Mouse (Mus musculus): ENCODE measurements around the gene Sbno1. TPM values are rescaled to one million over a fixed set of nuclear protein-coding genes. Genes with fewer than 3 reads are reported as not detected.
"Not testable (repeated sequence)": the region's sequence is repeated elsewhere in the genome, so short reads cannot be mapped to it uniquely, and the experiment has no call there.

Gene Sbno1
- polyA plus RNA-seq, 1 experiment from 2014 or later: 113 TPM

DNA sequence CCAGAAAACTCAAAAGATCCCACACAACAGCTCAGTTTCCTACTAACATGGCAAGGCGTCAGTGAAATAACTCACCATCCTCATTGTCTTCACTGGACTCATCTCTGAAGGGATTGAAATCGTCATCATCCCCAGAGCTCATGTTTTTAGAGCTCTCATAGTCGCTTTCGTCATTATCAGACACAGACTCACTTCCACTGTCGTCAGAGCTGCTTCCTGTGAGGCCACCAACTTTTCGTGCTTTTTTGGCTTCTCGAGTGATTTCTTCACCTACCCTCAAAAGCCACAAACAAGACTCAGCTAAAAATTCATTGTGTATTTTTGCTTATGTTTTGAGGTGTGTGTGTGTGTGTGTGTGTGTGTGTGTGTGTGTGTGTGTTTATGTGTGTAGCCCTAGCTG, 32.1 kb downstream of the Sbno1 start:
- H3K9me3 ChIP-seq (replicated peaks): no peaks in the 10 kb centered on the region
- H3K9ac ChIP-seq: no peak overlapping the region
- H3K36me3 ChIP-seq: peaks cover 84% of the 10 kb centered on the region
- no peak overlapping the region for H3K4me3 ChIP-seq
- no peaks in the 10 kb centered on the region for H3K4me1 ChIP-seq
- 92% methylated on average over 7 of the region's 7 CpGs for WGBS
- H3K27me3 ChIP-seq: no peaks in the 10 kb centered on the region
- no peak overlapping the region for H3K4me2 ChIP-seq (replicated peaks)
- no peak overlapping the region for H3K27ac ChIP-seq
- no peak for ATAC-seq (ENCODE audit: low FRiP score)

DNA sequence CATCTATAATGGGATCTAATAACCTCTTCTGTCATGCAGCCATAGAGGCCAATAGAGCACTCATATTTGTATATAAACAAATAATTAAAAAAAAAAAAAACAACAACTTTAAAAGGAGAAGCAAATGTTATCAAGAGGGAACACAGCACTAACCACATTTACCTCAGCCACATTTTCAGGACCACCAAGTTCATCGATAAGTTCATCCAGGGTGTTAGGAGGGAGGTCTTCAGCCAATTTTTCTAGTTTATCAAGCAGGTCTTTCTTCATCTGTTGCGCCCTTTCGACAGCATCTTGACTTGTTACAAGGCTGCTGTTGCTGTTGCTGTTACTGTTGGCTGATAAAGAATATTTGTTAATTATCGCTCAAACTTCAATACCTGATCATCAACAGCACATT, 33.4 kb downstream of the Sbno1 start:
- Histone ChIP-seq H3K36me3 (peaks cover 85% of the 10 kb centered on the region), H3K4me3 (no peak overlapping the region)
- 100% methylated on average over 4 of the region's 4 CpGs for WGBS

DNA sequence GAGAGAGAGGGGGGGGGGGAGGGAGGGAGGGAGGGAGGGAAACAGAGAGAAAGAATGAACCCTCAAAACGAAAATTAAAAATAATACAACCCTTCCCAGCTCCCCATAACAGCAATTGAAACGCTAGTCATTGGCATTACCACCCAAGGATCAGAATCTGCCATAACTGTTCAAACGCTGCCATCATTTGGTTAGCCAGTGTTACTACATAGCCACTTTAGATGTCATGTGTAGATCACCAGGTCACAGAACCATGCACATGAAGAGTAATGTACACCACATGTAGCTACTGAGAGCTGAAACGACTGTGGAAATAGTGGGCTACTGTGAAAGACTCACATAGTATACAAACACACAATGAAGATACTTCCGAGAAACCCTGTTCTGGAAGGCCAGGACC, 37.9 kb downstream of the Sbno1 start:
- 80% methylated on average over 5 of the region's 5 CpGs for WGBS
- no peak overlapping the region for H3K4me3 ChIP-seq
- H3K27ac ChIP-seq: no peak overlapping the region
- H3K4me1 ChIP-seq: no peaks in the 10 kb centered on the region
- no peak for ATAC-seq (ENCODE audit: low FRiP score)
- no peaks in the 10 kb centered on the region for H3K9me3 ChIP-seq (replicated peaks)
- no peak overlapping the region for H3K4me2 ChIP-seq (replicated peaks)
- no peaks in the 10 kb centered on the region for H3K27me3 ChIP-seq
- H3K36me3 ChIP-seq: peaks cover 87% of the 10 kb centered on the region
- H3K9ac ChIP-seq: no peak overlapping the region

More for the DNA sequence above, 33.4 kb downstream of the Sbno1 start:
- no peak for ATAC-seq (ENCODE audit: low FRiP score)
- H3K4me1 ChIP-seq: no peaks in the 10 kb centered on the region
- H3K27ac ChIP-seq: no peak overlapping the region
- H3K4me2 ChIP-seq (replicated peaks): no peak overlapping the region
- H3K9me3 ChIP-seq (replicated peaks): no peaks in the 10 kb centered on the region
- no peak overlapping the region for H3K9ac ChIP-seq
- H3K27me3 ChIP-seq: no peaks in the 10 kb centered on the region

DNA sequence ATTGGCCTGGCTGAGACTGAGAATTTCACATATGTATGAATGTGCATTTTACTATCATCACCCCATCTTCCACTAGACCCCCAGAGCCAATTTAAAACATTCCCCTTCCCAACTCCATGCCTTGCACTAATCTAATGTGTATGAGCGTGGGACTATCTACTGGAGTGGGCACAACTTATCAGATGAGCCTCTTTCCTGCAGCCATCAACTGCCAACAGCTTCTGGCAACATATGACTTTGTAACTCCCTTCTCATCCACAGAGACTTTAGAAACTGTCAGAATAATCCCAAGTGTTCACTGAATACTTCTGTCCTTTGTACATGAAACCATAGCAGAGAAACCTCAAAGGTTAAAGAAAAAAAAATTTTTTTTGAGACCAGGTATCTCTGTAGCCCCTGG, 45.7 kb downstream of the Sbno1 start:
- Histone ChIP-seq H3K27ac (no peak overlapping the region), H3K9me3 (replicated peaks) (no peaks in the 10 kb centered on the region), H3K4me2 (replicated peaks) (no peak overlapping the region), H3K27me3 (no peaks in the 10 kb centered on the region), H3K4me3 (no peak overlapping the region), H3K4me1 (no peaks in the 10 kb centered on the region), H3K9ac (no peak overlapping the region), H3K36me3 (peaks cover 90% of the 10 kb centered on the region)
- no peak for ATAC-seq (ENCODE audit: low FRiP score)
- 93% methylated on average over 1 of the region's 1 CpGs for WGBS

DNA sequence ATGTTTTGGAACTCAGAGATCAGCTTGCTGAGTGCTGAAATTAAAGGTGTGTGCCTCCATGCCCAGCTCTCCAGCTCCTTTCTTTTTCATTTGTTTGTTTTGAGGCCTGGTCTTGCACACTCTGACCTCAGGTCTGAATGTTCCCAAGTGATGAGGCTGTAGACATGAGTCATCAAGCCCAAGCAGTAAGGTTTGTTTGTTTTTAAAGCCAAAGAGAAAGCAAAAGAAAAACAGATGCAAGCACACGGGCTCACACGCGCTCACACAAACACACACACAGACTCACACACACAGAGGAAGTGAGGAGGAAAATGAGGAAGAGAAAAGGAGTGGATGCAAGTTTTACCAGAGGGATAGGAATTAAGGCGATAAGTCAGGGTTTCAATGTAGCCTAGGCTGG, 48.7 kb downstream of the Sbno1 start:
- Histone ChIP-seq H3K9ac (no peak overlapping the region), H3K36me3 (peaks cover 86% of the 10 kb centered on the region), H3K4me3 (no peak overlapping the region), H3K27me3 (no peaks in the 10 kb centered on the region), H3K9me3 (replicated peaks) (no peaks in the 10 kb centered on the region), H3K4me2 (replicated peaks) (no peak overlapping the region), H3K27ac (no peak overlapping the region), H3K4me1 (no peaks in the 10 kb centered on the region)
- no peak for ATAC-seq (ENCODE audit: low FRiP score)
- WGBS: 85% methylated on average over 4 of the region's 4 CpGs

DNA sequence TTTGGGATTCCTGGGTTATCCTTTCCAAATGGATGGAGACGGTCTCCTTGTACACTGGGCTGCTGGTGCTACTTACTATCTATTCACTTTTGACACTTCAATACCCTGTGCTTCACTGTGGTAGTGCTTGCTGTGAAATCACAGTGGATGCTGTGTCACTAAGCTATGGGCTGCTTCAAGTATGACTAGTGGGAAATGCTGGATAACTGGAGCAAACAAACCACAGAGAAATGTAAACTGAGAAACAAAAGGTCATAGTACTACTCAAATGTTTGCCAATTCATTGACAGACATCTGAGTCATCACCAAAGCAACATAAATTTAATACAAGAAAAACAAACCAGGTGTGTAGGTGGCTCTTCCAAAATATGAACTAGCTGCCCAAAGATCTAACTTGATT, 49.4 kb downstream of the Sbno1 start:
- ATAC-seq (ENCODE audit: low FRiP score): no peak
- H3K27me3 ChIP-seq: no peaks in the 10 kb centered on the region
- H3K4me1 ChIP-seq: no peaks in the 10 kb centered on the region
- H3K9ac ChIP-seq: no peak overlapping the region
- no peak overlapping the region for H3K4me3 ChIP-seq
- 97% methylated on average over 1 of the region's 1 CpGs for WGBS
- no peak overlapping the region for H3K27ac ChIP-seq
- no peaks in the 10 kb centered on the region for H3K9me3 ChIP-seq (replicated peaks)
- peaks cover 86% of the 10 kb centered on the region for H3K36me3 ChIP-seq
- H3K4me2 ChIP-seq (replicated peaks): no peak overlapping the region

DNA sequence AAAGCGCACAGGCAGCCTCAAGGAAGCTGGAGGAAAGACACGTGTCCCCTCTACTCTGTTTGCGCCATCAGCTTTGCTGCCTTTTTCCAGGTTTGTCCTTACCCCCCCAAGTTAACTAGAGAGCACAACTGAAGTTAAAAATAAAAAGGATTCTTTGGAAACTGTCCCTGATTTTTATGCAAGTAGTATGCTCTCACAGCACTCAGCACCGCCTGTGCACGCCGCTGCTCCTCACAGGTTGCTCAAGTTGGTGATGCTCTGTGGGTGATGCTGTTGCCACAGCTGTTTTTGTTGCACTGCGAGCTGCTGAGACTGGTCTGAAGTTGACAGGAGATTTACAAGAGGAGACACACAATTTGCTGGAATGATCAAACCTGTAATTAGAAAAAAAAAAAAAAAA, 51.5 kb downstream of the Sbno1 start:
- Histone ChIP-seq H3K36me3 (peaks cover 83% of the 10 kb centered on the region), H3K4me3 (no peak overlapping the region), H3K9me3 (replicated peaks) (no peaks in the 10 kb centered on the region), H3K4me2 (replicated peaks) (no peak overlapping the region), H3K9ac (no peak overlapping the region), H3K27ac (no peak overlapping the region), H3K27me3 (no peaks in the 10 kb centered on the region), H3K4me1 (no peaks in the 10 kb centered on the region)
- WGBS: 97% methylated on average over 7 of the region's 7 CpGs
- ATAC-seq (ENCODE audit: low FRiP score): no peak

DNA sequence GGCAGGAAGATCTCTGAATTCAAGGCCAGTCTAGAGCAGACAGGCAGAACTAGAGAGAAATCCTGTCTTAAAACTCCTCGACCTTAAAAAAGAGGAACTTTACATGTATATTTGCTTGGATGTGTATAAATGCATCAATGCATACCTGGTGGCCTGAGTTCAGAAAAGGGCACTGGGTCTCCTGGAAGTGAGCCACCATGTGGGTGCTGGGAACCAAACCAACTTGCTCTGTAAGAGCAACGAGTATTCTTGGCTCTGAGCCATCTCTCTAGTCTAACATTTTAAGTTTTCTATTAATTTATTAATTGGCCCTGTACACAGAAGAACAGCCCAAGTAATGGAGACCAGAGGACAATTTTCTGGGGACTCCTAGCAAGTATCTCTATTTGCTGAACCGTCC, 59.1 kb downstream of the Sbno1 start:
- Histone ChIP-seq H3K4me3 (no peak overlapping the region), H3K27me3 (no peaks in the 10 kb centered on the region), H3K4me2 (replicated peaks) (no peak overlapping the region), H3K9ac (no peak overlapping the region), H3K27ac (no peak overlapping the region), H3K36me3 (peaks cover 28% of the 10 kb centered on the region), H3K4me1 (no peaks in the 10 kb centered on the region), H3K9me3 (replicated peaks) (no peaks in the 10 kb centered on the region)
- WGBS: 87% methylated on average over 3 of the region's 3 CpGs
- no peak for ATAC-seq (ENCODE audit: low FRiP score)

DNA sequence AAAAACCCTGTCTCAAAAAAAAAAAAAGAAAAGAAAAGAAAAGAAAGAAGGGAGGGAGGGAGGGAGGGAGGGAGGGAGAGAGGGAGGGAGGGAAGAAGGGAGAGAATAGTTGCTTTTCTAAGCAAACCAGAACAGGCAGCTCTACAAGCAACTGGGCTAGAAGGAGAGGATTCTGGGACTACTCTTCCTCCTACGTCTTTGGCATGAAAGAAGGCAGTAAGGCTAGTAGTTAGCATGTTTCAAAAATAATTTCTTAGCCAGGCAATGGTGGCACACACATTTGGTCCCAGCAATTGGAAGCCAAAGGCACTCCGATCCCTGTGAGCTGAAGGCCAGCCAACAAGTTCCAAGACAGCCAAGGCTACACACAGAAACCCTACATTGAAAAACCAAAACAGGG, 60.0 kb downstream of the Sbno1 start:
- H3K4me2 ChIP-seq (replicated peaks): no peak overlapping the region
- WGBS: 82% methylated on average over 2 of the region's 2 CpGs
- ATAC-seq (ENCODE audit: low FRiP score): no peak
- no peaks in the 10 kb centered on the region for H3K27me3 ChIP-seq
- no peak overlapping the region for H3K27ac ChIP-seq
- H3K4me1 ChIP-seq: no peaks in the 10 kb centered on the region
- peaks cover 19% of the 10 kb centered on the region for H3K36me3 ChIP-seq
- no peaks in the 10 kb centered on the region for H3K9me3 ChIP-seq (replicated peaks)
- no peak overlapping the region for H3K4me3 ChIP-seq
- H3K9ac ChIP-seq: no peak overlapping the region

DNA sequence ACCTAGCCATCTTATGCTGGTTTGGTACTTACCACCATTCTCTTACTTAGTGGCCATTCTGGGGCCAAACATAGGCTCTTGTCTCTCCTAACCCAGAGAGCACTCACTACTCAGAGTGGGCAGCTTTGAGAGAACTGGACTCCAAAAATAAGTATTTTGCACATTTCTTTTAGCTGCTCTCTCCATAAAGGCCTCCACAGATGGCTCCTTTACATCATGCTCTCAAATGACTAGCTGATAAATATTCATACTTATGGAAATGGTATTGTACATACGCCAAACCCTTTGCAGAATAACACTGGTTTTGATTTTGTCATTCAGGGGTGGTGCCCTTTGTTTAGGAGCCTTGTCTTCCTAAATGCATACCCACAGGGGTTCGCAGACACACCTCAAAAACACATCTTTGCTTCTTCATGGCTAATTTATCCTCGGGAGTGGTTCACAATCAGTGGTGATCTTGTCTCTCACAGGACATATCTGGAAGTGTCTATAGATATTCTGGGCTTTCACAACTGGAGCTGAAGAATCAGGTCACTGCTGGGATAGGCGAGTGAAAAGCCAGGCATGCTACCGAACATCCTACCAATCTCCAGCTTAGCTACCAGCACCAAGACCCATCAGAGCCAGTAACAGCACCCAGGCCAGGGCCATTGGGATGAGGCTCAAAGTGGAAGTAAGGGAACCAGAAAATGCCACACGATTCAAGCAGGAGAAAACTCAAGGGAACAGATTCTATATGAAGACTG, 61.5 kb downstream of the Sbno1 start:
- H3K4me3 ChIP-seq: no peak overlapping the region
- no peaks in the 10 kb centered on the region for H3K4me1 ChIP-seq
- 85% methylated on average over 6 of the region's 6 CpGs for WGBS
- no peak overlapping the region for H3K27ac ChIP-seq
- no peak overlapping the region for H3K4me2 ChIP-seq (replicated peaks)
- H3K9ac ChIP-seq: no peak overlapping the region
- H3K36me3 ChIP-seq: peaks cover 8% of the 10 kb centered on the region
- ATAC-seq (ENCODE audit: low FRiP score): no peak
- no peaks in the 10 kb centered on the region for H3K9me3 ChIP-seq (replicated peaks)
- H3K27me3 ChIP-seq: no peaks in the 10 kb centered on the region

DNA sequence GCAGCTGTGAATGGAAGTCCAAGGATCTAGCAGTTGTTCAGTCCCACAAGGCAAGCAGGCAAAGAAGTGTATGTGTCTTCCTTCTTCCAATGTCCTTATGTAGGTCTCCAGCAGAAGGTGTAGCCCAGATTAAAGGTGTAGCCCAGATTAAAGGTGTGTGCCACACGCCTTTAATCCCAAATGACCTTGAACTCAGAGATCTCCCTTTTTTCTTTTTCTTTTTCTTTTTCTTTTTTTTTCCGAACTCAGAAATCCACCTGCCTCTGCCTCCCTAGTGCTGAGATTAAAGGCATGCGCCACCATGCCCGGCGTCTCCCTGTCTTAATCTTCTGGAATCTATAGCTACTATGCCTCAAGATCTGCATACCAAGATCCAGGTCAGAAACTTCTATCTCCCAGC, 62.8 kb downstream of the Sbno1 start, which contains the start of gene Cdk2ap1:
Gene Cdk2ap1, minus strand, starts transcription at position 101 of the 400 bp plus-strand sequence.
- not testable (repeated sequence) for H3K4me3 ChIP-seq; H3K27me3 ChIP-seq; H3K27ac ChIP-seq; H3K4me2 ChIP-seq (replicated peaks); H3K36me3 ChIP-seq; ATAC-seq (ENCODE audit: low FRiP score); H3K9me3 ChIP-seq (replicated peaks); H3K9ac ChIP-seq; H3K4me1 ChIP-seq
- WGBS: 96% methylated on average over 5 of the region's 5 CpGs

DNA sequence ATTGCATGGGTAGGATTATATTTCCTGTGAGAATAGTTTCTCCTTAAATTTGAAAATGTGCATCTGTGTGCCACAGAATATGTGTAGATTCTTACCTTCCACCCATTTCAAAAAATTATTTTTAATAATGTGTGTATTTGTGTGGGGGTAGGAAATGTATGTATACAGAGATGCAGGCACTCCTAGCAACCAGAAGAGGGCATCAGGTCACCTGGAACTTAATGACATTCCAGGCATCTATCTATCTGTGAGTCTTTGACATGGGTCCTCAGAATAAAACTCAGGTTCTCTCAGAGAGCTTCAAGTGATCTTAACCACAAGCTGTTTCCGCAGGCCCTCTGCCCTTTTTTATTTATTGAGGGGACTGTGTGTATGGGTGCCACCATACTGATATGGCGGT, 66.2 kb downstream of the Sbno1 start:
- Histone ChIP-seq H3K27me3 (no peaks in the 10 kb centered on the region), H3K9me3 (replicated peaks) (no peaks in the 10 kb centered on the region), H3K9ac (no peak overlapping the region), H3K36me3 (no peaks in the 10 kb centered on the region), H3K27ac (no peak overlapping the region), H3K4me2 (replicated peaks) (no peak overlapping the region), H3K4me3 (no peak overlapping the region), H3K4me1 (0 out of 2 replicates have a peak, but pooled peaks cover 2% of the 10 kb centered on the region)
- no peak for ATAC-seq (ENCODE audit: low FRiP score)
- 87% methylated on average over 2 of the region's 2 CpGs for WGBS

DNA sequence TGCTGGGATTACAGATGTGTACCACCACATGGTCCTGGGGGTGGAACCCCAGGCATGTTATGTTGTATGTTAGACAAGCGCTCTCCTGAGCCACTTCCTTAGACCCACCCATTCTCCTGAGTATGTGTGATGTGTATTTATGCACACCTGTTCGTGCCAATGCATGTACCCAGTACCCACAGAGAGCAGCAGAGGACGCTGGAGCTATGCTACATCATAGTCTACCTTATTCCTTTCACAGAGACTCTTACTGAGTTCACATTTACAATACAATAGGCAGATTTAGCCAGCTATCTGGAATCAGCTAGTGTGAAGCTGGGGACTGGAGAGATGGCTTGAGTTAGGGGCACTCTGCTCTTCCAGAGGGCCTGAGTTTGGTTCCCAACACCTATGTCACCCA, 69.1 kb downstream of the Sbno1 start:
- 30% methylated on average over 3 of the region's 3 CpGs for WGBS
- Histone ChIP-seq H3K9ac (no peak overlapping the region), H3K27ac (no peak overlapping the region), H3K36me3 (no peaks in the 10 kb centered on the region), H3K4me2 (replicated peaks) (no peak overlapping the region), H3K4me1 (peaks cover 6% of the 10 kb centered on the region), H3K9me3 (replicated peaks) (no peaks in the 10 kb centered on the region), H3K27me3 (no peaks in the 10 kb centered on the region), H3K4me3 (no peak overlapping the region)
- ATAC-seq (ENCODE audit: low FRiP score): no peak

Measured in hindbrain, embryonic 12.5 days (tissue).